Mouse (Mus musculus): Measurements from ENCODE around the gene Tnip1.
A peak's percentile ranks its signal among the peaks of the same experiment; 100 is the strongest.

The Tnip1 gene

GRCm38 (mm10) chr11:54879434-54879833, 83.3 kb downstream of the Tnip1 start:
- DNase-seq (ENCODE audit: low spot score in 2 of 2), result peak; percentile 24 to 42

- no peak for DNase-seq (ENCODE audit: low spot score in 2 of 2)
Observed at GRCm38 (mm10) chr11:54878893-54879292, 83.8 kb downstream of the Tnip1 start.

GRCm38 (mm10) chr11:54876031-54876430, 86.7 kb downstream of the Tnip1 start:
- no peak for DNase-seq (ENCODE audit: low spot score in 2 of 2)

GRCm38 (mm10) chr11:54871831-54872537, 90.7 kb downstream of the Tnip1 start:
- DNase-seq (ENCODE audit: low spot score in 2 of 2), result no peak

GRCm38 (mm10) chr11:54869318-54869717, 93.4 kb downstream of the Tnip1 start:
- no peak for DNase-seq (ENCODE audit: low spot score in 2 of 2)

GRCm38 (mm10) chr11:54868445-54868844, 94.3 kb downstream of the Tnip1 start:
- DNase-seq (ENCODE audit: low spot score in 2 of 2), result no peak

- DNase-seq (ENCODE audit: low spot score in 2 of 2), result no peak
Observed at GRCm38 (mm10) chr11:54867903-54868434, 94.7 kb downstream of the Tnip1 start.

- DNase-seq (ENCODE audit: low spot score in 2 of 2), result no peak
Observed at GRCm38 (mm10) chr11:54867049-54867385, 95.7 kb downstream of the Tnip1 start.

- DNase-seq (ENCODE audit: low spot score in 2 of 2), result peak; percentile 85 to 88
Observed at GRCm38 (mm10) chr11:54866119-54867048, 96.3 kb downstream of the Tnip1 start, which contains the start of gene Hint1. TSS of gene Hint1 (plus strand) at chr11:54866383.

GRCm38 (mm10) chr11:54865330-54866085, 97.2 kb downstream of the Tnip1 start:
- DNase-seq (ENCODE audit: low spot score in 2 of 2), result no peak

GRCm38 (mm10) chr11:54862621-54863520, 99.8 kb downstream of the Tnip1 start:
- peak in 1 of 2 experiments; percentile 35 for DNase-seq (ENCODE audit: low spot score in 2 of 2)

- DNase-seq (ENCODE audit: low spot score in 2 of 2), result no peak
Observed at GRCm38 (mm10) chr11:54861471-54862420, 101.0 kb downstream of the Tnip1 start.

Measured in natural killer cell, adult 2 months (primary cell).